Mouse (Mus musculus) T-helper 1 cell (primary cell): ENCODE results near the gene Nav2.

Source experiments
- in situ Hi-C: fragments of 300-600 bp; cut with MboI, MseI; formaldehyde crosslinking; loops from one replicate; pipeline ENCODE4 v1.15.1; 2025; ENCODE audit warnings: high pct_unique_total_duplicates

Nav2 gene

DNA sequence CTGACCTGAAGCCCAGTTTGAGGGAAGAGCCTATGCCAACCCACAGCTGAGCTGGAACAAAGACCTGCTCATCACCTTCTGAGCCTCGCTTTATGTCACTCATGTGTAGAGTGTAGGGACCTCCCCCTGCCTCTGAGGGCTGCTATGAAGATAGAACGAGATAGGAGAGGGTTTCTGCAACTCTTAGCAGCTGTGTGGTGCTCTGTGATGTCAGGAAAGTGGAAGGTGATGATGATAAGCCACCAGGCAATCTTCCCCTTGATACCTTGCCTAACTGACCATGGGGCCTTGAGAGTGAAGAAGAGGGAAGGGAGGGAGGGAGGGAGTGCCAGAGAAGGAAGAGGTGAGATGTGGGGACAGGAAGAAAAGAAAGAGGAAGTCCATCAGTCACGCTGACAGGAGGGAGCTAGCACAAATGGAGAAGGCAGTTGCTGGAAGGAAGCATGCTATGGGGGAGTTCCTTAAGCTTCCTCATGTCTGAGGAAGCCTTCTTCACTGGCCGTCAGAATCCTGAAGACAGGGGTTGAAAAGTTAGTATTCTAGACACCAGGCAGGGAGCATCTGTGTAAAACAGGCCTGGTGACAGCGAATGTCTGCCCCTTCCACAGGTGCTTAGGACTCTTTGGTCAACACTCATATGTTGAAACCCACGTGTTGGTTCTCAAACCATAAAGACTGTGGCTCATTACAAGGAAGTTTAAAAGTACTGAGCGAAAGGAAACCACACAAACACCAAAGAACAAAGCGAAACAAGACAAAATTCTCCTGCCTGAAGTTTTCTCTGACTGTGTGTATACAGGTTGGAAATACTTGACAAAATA is at the start of gene Nav2:
Nav2 (plus strand) TSS at position 196 of the 821 bp plus-strand sequence.
- in situ Hi-C loops = no loop called here

DNA sequence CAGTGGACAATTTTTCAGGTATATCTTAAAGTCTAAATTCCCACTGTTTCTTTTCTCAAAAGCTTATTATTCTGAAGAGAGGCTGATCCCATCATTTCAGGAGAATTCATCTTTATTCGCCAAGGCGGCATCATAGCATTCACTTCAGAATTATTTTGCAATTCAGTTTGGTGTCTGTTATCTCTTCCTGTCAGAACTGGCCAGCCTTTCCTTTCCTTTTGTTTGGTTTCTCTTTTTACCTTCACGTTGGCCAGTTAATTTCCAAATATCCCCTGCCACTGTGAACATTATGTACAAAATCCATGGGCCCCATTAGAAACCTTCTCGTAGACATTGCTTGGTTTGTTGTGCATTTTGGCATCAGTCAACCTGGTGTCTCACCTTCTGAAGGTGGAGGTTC is 49.2 kb upstream of the Nav2 start:
- in situ Hi-C loops = no loop called here

DNA sequence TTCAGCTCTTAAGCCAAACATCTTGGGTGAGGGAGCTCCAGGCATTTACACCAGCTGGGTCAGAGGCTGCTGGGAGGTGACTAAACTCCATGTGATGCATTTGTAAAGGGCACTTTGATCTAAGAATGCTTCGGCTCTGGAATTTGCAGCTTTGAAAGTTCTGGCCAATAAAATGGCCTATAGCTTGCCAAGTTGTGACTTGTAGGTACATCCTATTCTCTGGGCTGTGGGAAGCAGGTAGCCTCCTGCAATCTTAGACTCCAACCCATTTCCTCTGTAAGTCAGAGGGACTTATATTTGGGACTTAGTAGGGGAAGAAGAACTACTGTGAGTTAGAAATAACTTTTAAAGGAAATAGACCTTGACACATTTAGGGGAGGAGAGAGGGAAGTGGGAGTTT is 47.6 kb upstream of the Nav2 start:
- in situ Hi-C loops = no loop called here

DNA sequence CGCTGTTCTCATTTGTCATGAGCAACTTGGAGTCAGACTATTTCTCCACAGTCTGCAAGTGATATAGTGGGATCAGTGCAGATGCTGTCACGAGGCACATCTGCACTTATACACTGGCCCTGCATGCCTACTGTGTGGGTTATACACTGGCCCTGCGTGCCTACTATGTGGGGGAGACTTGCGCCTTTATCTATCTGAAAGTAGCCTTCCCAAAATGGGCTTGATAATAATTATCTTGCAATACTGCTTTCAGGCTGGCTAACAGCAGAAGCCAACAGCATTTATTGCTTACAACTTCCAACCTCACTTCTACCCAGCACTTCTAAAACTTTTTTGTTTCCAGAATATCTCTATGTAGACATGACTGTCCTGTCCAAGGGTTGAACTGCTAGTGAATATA is 46.7 kb upstream of the Nav2 start:
- in situ Hi-C loops = no loop called here

DNA sequence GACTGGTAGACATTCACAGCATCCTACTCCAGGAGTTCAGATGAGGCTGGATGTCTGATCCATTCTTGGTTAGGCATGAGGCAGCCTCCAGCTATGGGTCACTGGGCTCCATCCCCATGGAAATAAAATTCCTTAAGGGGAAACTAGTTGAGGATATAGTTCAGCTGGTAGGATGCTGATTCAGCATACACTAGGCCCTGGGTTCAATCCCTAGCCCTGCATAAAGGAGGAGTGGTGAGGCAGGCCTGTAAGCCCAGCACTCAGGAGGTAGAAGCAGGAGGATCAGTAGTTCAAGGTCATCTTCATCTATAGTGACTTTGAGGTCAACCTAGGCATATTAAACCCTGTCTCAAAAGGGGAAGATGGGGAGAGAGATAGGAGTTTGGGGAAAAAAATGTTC is 44.3 kb upstream of the Nav2 start:
- in situ Hi-C loops = no loop called here

DNA sequence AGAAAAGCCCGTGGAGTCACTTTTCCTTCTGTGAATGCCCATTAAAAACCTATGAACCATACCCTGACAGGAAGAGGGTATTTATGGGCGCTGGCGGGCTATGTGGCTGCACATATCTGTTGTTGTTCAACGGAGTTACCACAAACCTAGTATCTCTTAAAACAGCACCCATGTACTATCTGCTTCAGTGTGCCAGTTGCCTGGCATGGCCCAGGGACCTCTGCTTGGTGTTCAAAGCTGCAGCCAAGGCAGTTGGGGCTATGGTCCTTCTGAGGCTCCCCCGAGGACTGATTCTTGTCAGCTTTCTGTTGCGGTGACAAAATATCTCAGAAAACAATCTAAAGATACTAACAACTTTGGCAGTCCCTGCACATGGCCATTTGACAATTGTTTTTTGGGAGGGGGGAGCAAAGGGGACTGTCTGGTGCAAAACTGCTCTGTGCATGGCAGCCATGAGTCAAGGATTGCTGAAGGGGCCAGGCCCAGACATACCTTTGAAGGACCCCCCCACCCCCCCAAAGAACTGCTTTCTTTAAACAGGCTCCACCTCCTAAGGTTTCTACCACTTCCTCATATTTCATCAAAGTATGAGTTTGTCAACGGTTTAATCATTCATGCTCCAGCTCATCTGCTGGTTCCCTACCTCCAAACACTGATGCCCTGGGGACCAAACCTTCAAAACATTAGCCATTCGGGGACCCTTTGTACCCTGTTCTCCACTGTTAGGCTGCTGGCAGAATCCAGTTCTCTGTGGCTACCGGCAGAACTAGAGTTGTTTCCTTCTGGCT is 43.7 kb upstream of the Nav2 start:
- in situ Hi-C loops = loop anchor here (5.0 kb wide), 1 partner anchor 68 kb away; no protein-coding TSS in a partner anchor

DNA sequence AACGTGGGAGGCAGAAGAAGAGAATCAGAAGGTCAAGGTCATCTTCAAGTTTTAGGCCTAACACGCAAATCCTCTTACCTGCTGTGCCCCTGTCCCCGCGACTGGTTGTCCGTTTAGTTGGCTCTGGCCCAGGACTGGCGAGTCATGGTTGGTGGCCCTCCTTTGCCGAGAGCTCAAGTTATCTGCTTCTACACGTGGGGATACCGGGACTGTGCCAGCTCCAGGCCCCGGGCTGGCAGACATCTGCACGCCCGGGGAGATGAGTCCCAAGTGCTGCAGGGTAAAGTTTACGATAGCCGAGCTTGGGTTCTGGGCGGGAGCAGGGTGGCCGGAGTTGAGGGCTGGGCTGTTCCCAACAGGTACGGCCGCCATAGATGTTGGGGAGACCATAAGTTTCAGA is 40.9 kb upstream of the Nav2 start:
- in situ Hi-C loops = loop anchor here (5.0 kb wide), 1 partner anchor 70 kb away; no protein-coding TSS in a partner anchor

DNA sequence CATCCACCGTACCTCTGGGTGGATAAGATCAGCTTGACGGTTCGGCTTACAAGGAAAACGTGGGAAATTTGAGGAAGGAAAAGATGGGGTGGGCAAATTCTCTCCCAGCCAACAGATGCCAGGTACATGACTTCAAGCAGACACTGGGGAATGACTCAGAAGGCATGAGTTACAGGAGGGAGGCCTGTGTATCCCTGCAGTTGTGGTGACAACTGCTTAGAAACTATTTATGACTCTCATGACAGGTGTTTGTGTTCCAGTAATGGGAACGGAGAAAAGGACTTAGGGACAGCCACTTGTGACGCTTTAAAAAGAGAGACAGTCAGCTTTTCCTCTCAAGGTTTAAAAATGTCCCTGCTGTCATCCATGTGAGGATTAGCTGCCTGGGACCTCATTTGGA is 38.4 kb upstream of the Nav2 start:
- in situ Hi-C loops = no loop called here

DNA sequence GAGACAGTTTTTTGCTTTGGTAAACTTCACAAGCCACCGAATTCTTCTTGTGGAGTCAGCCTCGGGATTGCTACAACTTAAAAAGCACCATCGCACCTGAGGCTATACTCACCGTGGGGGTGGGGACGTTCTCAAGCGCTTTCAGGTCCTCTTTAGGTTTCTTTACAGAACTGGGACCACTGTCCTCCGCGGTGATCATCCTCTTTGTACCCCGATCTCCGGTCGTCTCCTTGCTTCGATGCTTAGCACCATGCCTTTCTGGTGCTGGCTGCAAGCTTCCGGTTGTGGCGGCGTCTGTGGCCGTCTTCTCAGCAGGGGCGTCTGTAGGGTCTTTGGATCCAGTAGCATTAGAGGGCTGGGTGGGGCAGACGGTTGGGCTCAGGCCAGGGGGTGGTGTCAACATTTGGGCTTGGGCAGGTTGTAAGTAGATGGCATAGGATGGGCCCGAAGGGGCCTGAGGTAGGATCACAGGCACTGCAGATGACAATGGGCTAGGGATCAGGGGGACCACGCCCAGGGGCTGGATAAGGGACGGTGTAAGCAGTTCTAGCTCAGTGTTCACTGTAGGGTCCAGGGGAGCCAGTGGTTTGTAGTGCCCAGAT is 37.8 kb upstream of the Nav2 start:
- in situ Hi-C loops = no loop called here

DNA sequence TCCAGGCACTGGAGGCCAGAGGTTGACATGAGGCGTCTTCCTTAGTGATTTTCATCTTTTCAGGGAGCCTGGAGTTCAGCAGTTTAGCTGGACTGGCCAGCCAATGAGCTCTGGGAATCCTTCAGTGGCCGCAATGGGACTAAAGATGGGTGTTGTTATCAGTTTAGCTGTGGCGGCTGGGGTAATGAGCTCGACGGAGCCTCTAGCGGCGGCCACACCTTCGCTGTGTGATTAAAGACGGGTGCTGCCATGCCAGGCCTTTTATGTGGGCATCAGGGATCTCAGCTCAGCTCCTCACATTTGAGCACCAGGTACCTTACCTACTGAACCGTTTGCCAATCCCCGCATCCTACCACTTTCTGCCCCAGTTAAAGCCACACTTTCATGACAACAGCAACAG is 37.2 kb upstream of the Nav2 start:
- in situ Hi-C loops = no loop called here

DNA sequence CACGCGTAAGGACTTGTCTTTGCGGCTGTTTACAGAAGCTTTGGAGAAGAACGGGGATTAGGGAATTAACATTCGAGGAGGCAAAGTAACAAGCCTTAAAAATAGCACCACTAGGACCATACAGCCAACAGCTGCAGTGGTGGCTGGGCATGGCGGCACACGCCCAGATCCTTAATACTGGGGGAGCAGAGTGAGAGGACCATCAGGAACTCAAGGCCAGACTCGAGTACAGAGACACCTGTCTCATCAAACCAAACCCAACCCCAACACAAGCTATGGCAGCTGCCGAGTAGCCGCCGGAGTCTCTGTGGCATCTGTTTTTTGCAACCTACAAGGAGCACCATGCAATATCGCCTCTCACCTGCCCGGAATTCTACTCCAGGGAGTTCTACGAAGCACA is 33.4 kb upstream of the Nav2 start:
- in situ Hi-C loops = loop anchor here (5.0 kb wide), 2 partner anchors 123 to 902 kb away; partner anchors contain the start of gene Prmt3

DNA sequence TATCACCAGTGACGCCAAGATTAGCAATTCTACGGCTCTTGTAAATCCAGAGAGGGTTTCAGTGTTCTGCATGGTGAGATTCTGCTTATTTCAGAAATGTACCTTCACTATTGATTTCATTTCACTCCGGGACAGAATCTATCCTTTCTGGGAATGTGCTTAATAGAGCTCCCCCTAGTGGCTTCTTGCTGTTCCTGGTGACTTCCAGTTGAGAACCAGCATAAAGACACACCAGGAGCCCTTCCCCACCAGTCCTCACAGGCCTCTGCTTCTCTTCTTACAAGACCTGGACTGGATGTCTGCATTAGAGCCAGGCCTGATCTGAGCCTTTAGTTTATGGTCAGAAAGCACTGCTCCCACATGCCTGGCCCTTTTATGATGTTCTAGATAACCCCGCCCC is 32.0 kb upstream of the Nav2 start:
- in situ Hi-C loops = loop anchor here (5.0 kb wide), 2 partner anchors 124 to 901 kb away; partner anchors contain the start of gene Prmt3

DNA sequence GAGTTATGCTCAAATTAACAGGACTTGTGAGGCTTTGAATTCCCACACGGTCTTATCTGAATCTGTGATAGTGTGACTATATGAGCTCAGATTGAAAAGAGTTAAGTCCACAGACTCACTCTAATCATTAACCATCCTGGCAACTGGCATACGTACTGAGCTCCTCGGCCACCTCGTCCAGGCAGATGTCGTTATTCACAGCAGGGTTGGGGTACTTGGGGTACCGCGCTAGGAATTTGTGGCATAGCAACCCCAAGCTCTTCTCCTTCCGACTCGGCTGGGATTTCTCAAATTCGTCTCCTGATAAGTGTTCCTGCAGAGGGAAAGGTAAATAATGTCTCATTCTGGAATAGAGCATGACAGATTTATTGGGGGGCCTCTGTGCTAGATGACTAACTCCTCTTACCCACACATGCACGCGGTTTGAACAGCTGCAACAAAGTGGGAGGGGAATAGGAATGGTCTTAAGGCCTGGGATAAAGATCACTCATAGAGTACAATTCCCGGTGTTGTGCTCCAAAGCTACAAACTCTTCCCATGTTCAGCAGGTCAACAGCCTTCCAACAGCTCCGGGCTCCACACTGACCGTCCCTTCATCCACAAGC is 30.6 kb upstream of the Nav2 start:
- in situ Hi-C loops = loop anchor here (5.0 kb wide), 2 partner anchors 126 to 899 kb away; partner anchors contain the start of gene Prmt3

DNA sequence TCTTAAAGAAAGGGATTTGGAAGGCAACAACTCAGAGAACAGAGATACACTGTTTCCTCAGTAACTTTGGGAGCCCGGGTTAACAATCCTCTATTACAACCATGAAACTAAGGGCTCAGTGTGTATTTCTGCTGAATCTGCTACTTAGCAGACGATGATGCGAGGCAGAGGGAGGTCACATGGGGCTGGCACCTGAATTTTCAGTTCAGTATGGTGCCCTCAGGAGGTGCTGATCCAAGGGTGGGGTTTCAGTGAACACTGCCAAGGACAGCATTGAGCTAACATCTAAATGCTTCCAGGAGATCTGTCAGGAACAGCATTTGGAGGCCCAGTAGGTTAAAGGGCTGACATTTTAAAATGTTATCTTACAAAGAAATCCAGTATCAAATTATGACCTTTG is 28.9 kb upstream of the Nav2 start:
- in situ Hi-C loops = loop anchor here (5.0 kb wide), 2 partner anchors 127 to 898 kb away; partner anchors contain the start of gene Prmt3

DNA sequence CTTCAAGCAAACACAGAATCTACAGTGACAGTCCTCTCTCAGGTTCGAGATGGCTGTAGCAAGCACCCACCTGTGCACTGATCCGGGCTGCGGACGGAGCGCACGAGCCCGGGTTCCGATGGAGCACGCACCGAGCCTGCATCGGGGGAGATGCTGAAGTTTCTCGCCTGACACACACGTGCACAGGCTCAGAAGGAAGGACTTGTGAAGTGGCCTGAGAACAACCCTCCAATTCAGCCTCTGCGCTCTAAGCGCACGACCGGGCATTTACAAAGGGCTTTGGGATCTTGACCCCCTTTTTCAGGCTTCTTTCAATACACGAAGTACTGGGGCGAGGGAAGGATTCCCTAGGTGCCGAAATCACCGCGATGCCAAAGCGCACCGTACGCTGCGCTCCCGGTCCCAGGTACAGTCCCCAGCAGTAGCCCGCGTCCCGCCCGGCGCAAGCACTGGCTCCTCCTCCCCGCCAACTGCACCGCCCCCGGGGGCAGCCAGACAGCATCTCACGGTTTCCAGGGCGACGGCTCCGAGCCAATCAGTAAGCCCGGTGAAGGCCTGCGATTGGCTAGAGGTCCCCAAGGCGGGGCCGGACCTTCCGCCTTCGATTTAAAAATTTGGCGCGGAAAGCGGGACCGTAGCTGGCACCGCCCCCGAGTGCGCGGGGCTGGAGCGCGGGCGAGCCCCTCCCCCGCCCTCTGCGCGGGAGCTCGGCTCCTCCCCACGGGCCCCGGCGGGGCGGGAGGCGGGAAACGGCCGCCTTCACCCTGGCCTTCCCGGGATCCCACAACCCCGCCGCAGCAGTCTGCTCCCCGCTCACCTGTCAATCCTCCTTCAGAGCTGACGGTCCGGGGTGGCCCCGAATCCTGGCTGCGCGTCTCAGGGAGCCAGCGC is 27.7 kb upstream of the Nav2 start:
- in situ Hi-C loops = no loop called here

DNA sequence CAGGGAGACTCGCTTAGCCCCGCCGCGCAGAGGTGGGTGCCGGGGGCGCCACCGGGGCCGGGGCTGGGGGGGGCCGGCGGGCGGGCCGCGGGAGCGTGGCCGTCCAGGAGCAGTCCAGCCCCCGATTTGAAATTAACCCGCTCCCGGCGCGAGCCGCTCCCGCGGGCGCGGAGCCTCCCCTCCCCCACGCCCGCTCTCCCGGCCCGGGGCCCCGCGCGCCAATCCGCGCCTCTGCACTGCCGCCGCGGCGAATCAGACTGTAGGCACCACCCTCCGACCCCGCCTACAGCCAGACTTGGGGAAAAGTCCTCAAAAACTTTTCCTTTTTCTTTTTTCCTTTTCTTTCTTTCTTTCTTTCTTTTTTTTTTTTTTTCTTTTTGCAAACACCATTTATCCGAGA is 27.0 kb upstream of the Nav2 start, which contains the start of gene E2f8:
E2f8 (minus strand) TSS at position 111 of the 400 bp plus-strand sequence.
- in situ Hi-C loops = no loop called here

DNA sequence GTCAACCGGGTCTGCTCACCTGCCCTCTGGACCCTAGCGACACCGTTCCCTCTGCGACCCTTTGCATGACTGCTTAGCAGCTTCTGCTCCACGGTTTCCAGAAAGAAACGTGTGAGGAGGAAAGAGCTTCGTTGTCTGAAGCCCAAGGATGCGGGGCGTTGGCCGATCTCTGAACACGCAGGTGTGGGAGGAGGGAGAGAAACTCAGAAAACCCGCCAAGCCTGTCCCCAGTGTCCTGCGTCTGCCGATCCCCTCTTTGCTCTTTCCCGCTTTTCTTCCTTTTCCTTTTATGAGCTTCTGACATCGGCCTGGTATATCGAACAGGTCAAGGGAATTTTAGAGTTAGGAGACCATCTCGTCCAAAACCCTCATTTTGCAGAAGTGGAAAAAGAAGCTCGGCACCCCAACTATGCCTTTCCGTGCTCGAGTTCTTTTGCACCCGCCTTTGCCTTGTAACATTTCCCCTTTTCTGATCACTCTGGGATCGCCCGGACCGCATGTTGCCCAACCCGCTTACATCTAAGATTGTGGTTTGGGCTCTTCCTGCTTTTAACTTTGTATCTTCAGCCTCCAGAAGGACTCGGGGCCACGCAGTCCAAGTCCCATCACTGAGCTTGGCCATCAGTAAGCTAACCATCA is 26.4 kb upstream of the Nav2 start:
- in situ Hi-C loops = no loop called here

DNA sequence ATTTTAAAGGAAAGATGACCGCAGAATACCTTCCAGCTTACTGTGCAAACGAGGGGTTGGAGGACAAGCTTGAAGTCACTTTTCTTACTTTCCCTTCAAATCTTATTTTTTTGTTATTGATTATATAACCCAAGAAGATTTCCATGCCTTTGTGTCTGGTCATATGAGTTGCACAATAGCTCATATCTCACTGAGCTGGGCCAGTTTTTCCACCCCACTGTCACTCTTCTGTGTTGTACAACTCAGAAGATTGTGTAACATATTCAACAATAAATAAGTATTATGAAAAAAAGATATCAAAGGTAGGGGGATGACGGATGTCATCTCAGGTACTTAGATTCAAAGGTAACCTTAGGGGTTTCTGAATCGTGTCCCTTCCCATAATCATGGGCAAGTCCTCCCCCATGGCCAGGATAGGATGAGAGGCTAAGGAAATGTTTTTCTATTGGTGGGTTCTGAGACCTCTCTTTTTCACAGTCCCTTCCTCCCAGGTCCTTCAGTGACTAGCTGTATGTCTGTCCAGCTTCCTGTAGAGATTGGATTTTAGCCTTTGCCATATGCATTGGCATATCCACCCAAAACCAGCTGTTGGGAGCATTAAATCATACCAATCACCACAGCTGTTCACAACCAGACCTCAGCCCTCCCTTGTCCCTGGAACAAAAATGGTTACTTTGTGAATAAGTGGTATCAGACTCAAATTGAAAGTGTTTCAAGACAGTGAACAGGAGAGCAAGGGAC is 24.8 kb upstream of the Nav2 start:
- in situ Hi-C loops = no loop called here

DNA sequence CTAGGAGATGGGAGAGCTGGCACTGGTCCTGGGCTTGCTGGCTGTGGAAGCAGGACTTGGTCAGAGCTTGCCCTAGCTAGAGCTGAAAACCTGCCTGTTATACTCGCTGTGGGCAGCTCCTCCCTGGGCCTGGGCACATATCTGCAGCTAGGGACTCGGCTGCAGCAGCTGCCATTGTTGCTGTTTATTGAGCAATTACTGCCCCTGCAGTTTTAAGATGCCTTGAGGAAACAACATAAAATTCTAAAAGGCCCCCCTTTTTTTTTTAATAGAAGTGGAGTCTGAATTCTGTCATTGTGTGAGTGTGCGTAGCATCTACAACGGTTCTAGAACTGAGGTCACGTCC is 24.3 kb upstream of the Nav2 start:
- in situ Hi-C loops = no loop called here

DNA sequence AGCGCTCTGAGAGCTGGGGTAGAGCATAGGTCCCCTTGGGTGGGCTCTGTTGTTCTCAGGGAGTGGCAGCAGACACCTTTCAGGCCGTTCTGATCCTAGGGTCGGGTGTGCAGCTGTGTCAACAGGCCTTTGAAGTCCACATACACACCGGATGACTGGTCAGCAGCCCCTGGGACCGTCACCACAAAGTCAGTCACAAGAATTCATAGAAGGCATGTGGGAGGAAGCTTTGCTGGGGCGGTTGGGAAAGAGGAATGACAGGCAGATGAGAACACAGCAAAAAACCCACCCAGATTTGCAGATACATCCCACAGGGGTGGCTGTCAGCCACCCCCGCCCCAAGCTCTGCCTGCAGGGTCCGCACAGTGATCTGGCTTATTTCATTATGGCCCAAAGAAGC is 20.5 kb upstream of the Nav2 start:
- in situ Hi-C loops = no loop called here
